Mouse (Mus musculus) ES-E14 (cell line): Measurements from ENCODE around the gene Lcn6.

Experiments used
- CHD2 ChIP-seq: IDR thresholded peaks from 2 replicates; pipeline ENCODE4 v1.6.1; 2014; ENCODE audit warnings: mild to moderate bottlenecking, low read depth, low read length, inconsistent platforms
- ZC3H11A ChIP-seq: IDR thresholded peaks from 2 replicates; pipeline ENCODE4 v1.6.1; 2012; ENCODE audit warnings: low read depth, mild to moderate bottlenecking, inconsistent platforms, low read length, borderline replicate concordance

DNA sequence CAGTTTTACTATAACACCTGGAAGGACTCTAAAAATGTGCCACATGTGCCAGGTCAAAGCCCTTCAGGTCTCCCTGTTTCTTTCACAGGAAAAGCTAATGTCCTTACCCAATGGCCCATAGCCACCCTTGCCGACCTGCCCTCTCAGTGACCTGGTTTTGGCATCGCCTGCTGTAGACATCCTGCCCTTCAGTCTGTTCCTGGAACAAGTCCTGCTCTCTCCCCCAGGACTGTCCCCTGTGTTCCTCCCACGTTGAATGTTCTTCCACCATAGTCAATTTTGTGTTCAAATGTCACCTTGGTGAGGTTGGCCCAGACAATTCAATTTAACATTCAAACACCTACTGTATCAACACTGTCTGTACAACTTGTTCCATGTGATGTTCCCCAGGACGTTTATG is 20.4 kb downstream of the Lcn6 start:
- TF ChIP-seq ZC3H11A (no peak), CHD2 (no peak)
